Mouse (Mus musculus) G1E (cell line): Measurements from ENCODE around the gene Naa38. TPM values are rescaled to one million over a fixed set of nuclear protein-coding genes. Genes with fewer than 3 reads are reported as not detected.

ENCODE experiments used
- ATAC-seq: 2 replicates; pipeline ENCODE4 v1.8.0; 2016; ENCODE audit warnings: mild to moderate bottlenecking; ENCODE audit not compliant: insufficient number of reproducible peaks, poor library complexity, low FRiP score, severe bottlenecking; ENCODE audit errors: extremely low read depth
- DNase-seq: peaks from one replicate; pipeline ENCODE4 v3.0.0; 2012; ENCODE audit warnings: low spot score
- H3K27me3 ChIP-seq: 2 replicates; pipeline ENCODE4 v1.6.1; 2012; ENCODE audit warnings: mild to moderate bottlenecking, low read length, inconsistent platforms; ENCODE audit not compliant: insufficient read depth
- H3K36me3 ChIP-seq: replicated peaks from 2 replicates; pipeline ENCODE3; 2012; ENCODE audit warnings: mild to moderate bottlenecking, inconsistent platforms
- H3K4me1 ChIP-seq: 2 replicates; pipeline ENCODE4 v1.6.1; 2012; ENCODE audit warnings: low read depth, low read length, inconsistent platforms, mixed read lengths; ENCODE audit not compliant: insufficient read depth
- H3K4me3 ChIP-seq: 2 replicates; pipeline ENCODE4 v1.5.1; 2012; ENCODE audit warnings: low read depth, mild to moderate bottlenecking, inconsistent platforms, low read length, moderate library complexity, mixed read lengths
- H3K9me3 ChIP-seq: replicated peaks from 2 replicates; pipeline ENCODE4 v1.6.1; 2012; ENCODE audit warnings: inconsistent platforms
- CTCF ChIP-seq: IDR thresholded peaks from 2 replicates; pipeline ENCODE4 v1.5.1; 2012; ENCODE audit warnings: low read depth, low read length, inconsistent platforms, mixed read lengths
- GATA1 ChIP-seq: IDR thresholded peaks from 2 replicates; pipeline ENCODE4 v1.6.1; 2012; ENCODE audit warnings: borderline replicate concordance, low read length, inconsistent platforms, mixed read lengths
- GATA2 ChIP-seq: IDR thresholded peaks from 2 replicates; pipeline ENCODE4 v1.6.1; 2012; ENCODE audit warnings: low read depth, low read length, inconsistent platforms, borderline replicate concordance
- POLR2AphosphoS5 ChIP-seq: IDR thresholded peaks from 2 replicates; pipeline ENCODE4 v1.6.1; 2012; ENCODE audit warnings: low read depth, low read length, inconsistent platforms; ENCODE audit not compliant: insufficient replicate concordance
- TAL1 ChIP-seq: conservative IDR thresholded peaks from 2 replicates; pipeline ENCODE4 v1.6.1; 2012; ENCODE audit warnings: low read depth, low read length, inconsistent platforms, mixed read lengths
- polyA plus RNA-seq: library from polyadenylated mRNA; stranded (reverse); fragments of >175 nt; gene quantifications from 2 replicates; pipeline ENCODE4 v1.2.3, GENCODE M21; 2012
- total RNA-seq, 2 experiments: library from RNA; stranded (forward) in 1 of 2; stranded (reverse) in 1 of 2; fragments of 200-1000 nt in 1 of 2; fragments of >200 nt in 1 of 2; fragmentation: Nextera tagmentation in 1 of 2; gene quantifications; 2 replicates each; pipeline ENCODE4 v1.2.3; 2014 to 2017

Naa38 gene
- total and polyA plus RNA-seq, 3 experiments = 98.4 to 171 (median 107) TPM

DNA sequence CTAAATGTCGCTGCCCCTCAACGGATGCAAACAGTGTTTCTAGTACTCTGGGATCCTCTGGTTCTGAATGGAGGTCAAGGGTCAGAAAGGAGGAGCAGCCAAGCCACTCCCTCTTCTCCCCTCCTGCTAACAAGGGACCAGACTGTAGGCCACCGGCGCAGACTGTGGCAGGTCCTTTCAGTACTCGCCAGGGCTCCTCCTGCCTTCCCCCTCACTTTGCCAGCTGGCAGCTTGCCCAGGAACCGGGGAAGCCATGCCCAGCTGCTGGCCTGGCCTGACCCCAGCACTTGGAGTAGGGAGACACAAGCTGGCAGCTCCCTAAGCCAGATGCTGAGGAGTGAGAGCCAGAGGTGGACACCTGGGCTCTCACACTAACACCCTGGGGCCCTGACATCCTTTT, 30.4 kb upstream of the Naa38 start:
- Histone ChIP-seq H3K36me3 (peaks cover 60% of the 10 kb centered on the region), H3K27me3 (no peaks in the 10 kb centered on the region), H3K4me3 (no peak overlapping the region), H3K9me3 (no peaks in the 10 kb centered on the region), H3K4me1 (peaks cover 39% of the 10 kb centered on the region)
- peak; percentile 45 for DNase-seq
- no peak for ATAC-seq
- no peak for TF ChIP-seq GATA2
- no peak for TF ChIP-seq POLR2AphosphoS5
- TF ChIP-seq TAL1 = no peak
- TF ChIP-seq GATA1 = no peak
- TF ChIP-seq CTCF = no peak

DNA sequence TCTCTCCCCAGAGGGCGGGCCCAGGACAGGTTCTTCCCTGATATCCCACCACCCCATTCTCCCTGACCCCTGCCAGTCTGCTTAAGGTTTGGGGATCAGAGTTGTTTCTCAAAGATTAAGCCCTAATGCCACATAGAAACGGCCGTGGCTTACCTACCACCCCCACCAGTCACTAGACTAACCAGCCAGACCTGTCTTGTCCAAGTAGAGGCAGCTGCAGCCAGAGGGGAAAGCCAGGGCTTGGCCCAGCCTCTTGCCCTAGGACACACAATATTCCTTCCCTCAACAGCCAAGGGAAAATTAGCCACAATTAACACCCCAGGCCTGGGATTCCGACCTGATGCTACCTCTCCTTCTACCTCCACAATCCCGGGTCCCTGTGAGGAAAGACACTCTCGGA, 29.6 kb upstream of the Naa38 start:
- DNase-seq (no peak), ATAC-seq (no peak)
- H3K4me3 ChIP-seq = peak overlapping the region; percentile 70
- H3K36me3 ChIP-seq = peaks cover 52% of the 10 kb centered on the region
- TF ChIP-seq GATA2 (no peak), CTCF (no peak), GATA1 (no peak), TAL1 (no peak), POLR2AphosphoS5 (no peak)
- H3K9me3 ChIP-seq = no peaks in the 10 kb centered on the region
- no peaks in the 10 kb centered on the region for H3K27me3 ChIP-seq
- H3K4me1 ChIP-seq = peaks cover 42% of the 10 kb centered on the region

DNA sequence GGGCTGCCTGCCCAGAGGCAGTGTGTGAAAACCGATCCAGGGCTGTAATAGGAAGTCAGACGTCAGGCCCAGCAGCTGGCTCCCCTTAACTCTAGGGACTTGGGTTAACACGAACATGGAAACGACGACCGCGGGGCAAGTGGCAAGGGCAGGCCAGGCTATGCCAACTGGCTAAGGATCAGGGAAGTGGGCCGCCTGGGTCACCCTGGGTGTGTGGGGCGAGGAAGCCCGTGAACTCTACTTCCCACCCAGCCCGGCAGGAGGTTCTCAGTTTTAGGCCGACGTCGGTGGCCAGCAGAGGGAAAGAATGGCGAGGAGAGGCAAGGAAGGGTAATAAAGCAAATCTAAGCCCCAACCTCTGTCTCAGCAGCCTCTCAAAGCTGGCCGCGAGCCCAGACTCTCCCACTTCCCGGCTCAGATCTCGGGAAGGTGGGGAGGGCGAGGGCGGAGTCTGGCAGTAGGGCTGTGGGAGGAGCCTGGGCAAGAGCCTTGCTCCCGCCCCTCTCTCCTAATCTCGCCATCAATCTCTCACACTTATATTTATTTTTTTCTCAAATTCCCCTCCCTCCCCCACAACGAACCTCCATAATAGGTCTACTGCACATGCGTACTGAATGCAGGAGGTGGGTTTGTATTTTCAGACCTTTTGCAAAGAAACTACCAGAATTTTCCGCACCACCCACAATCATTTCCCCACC, 29.0 kb upstream of the Naa38 start:
- peak; percentile 88 for DNase-seq
- TF ChIP-seq GATA2 (no peak), CTCF (no peak), GATA1 (no peak)

DNA sequence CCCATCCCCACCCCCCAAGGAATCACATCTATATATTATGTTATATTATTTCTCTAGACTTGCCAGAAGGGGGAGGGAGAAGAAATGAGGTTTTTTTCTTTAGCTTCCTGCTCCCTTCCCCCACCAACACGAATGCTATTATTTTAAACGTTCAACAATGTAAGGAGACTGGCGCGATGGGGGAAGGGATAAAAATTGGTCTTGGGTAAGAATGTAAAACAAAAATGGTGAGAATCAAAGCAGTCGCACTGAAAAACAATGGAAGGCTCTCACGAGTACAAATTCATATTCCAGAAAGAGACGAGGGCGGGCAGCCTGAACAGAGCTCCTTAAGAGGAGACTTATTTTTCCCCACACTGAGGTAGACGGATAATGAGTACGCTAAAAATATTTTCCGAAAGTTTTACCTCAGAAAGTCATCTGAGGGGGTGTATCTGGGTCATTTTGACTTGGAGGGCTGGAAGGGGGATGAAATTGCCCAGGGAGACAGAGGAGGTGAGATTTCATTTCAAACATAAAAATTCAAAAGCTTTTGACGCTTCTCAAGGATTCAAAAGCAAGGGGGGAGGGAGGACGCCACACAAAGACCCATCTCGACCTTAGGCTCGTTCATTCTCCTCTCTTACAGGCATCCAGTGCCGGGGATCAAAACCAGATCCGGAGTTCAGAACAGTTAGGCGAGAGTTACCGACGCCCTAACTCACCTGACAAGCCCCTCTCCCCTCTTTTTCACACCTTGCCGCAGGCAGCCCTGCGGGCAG, 28.3 kb upstream of the Naa38 start:
- TF ChIP-seq POLR2AphosphoS5 (no peak), CTCF (no peak)
- H3K36me3 ChIP-seq = peaks cover 49% of the 10 kb centered on the region
- peaks cover 55% of the 10 kb centered on the region for H3K4me1 ChIP-seq
- H3K27me3 ChIP-seq = no peaks in the 10 kb centered on the region
- H3K9me3 ChIP-seq = no peaks in the 10 kb centered on the region
- peak overlapping the region; percentile 84 for H3K4me3 ChIP-seq
- ATAC-seq (no peak), DNase-seq (peak; percentile 15)

More for the DNA sequence above, 29.0 kb upstream of the Naa38 start:
- Histone ChIP-seq H3K4me1 (peaks cover 48% of the 10 kb centered on the region), H3K9me3 (no peaks in the 10 kb centered on the region), H3K27me3 (no peaks in the 10 kb centered on the region), H3K4me3 (peak overlapping the region; percentile 70), H3K36me3 (peaks cover 49% of the 10 kb centered on the region)
- ATAC-seq = peak; percentile 80

DNA sequence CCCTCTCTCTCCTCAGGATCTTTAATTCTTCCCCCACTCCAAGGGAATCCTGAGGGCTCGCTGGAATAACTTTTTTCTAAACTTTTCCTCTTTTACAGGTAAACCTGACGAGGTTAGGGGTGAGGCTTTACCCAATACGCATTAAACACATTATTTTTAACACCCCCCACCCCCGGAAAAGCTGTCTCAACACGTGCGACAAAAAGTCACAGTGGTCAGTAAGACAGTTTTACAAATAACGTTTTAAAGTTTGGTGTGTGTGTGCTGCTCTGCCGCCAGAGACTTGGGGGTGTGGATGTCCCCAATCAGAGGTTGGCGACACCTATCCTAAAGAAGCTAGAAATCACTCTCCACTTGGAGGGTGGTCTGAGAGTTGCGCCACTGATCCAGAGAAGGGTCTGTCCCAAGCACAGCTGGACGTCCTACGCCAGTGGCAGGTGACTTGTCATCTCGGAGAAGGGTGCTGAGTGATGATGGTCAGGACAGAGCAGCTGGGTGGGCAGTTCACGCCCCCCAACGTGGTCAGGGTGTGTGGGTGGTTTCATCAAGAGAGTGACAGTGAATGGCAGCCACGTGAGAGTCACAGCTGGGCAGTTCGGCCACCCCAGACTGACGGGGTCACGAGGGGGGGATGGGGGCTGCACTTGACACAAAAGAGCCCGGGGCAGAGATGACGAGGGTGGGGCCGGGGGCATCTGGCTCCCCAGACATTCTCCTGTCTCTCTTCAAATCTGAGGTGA, 27.5 kb upstream of the Naa38 start:
- TF ChIP-seq POLR2AphosphoS5 = no peak
- Histone ChIP-seq H3K36me3 (peaks cover 43% of the 10 kb centered on the region), H3K4me1 (peaks cover 63% of the 10 kb centered on the region), H3K4me3 (peak overlapping the region; percentile 84), H3K9me3 (no peaks in the 10 kb centered on the region), H3K27me3 (no peaks in the 10 kb centered on the region)
- no peak for ATAC-seq
- peak; percentile 12 for DNase-seq

DNA sequence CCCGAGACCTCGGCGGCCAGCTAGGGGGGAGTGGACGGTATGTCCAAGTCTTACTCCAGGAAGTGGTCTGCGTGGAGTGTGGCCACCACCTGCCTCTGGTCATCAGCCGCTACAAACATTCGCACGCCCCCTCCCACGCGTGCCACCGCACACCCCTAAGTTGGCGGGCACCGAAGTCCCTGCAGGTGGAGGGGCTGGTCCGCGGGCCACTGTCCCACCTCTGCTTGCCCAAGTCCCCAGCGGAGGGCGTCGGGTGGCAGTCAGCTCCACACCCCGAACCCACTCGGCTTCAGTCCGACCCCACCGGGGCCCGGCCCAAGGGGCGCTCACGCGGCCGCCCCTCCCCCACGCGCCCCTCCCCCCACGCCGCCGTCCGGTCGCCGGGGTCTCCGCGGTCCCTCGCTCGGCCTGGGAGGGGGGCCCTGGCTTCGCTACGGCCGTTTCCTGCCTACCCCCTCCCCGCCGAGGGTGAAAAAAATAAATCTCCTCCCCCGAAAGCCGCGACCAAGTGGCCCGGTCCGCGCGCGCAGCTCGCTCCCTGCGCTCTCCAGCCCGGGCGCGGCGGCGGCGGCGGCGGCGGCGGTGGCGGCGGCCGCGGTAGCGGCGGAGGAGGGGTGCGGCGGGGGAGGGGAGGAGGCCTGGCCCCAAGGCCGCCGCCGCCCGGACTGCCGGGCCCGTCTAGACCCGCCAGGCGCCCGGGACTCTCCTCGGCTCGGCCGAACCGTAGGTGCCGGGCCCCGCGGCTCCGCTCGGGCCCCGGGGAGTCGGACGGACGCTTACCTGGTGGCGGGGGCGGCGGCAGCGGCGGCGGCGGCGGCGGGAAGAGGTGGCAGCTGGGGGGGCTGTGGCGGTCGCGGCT, 26.7 kb upstream of the Naa38 start:
- no peak for ATAC-seq
- peak; percentile 52 for DNase-seq
- Histone ChIP-seq H3K4me1 (peaks cover 71% of the 10 kb centered on the region), H3K27me3 (no peaks in the 10 kb centered on the region), H3K9me3 (no peaks in the 10 kb centered on the region), H3K36me3 (peaks cover 35% of the 10 kb centered on the region), H3K4me3 (peak overlapping the region; percentile 84)
- TF ChIP-seq GATA1 (no peak), TAL1 (no peak), POLR2AphosphoS5 (no peak), CTCF (no peak), GATA2 (no peak)
